In genomic region chr9:25123590-25123989, GRCm38 (mm10) we compare ENCODE assay signal across 32 mouse cellular contexts. TPM values are rescaled to one million over a fixed set of nuclear protein-coding genes. Genes with fewer than 3 reads are reported as not detected.
"Had no signal": no experiment of that assay in that cellular context is flagged by ENCODE, and none has a peak within 500 bp of the region (broad histone marks: within the 10 kb centered on the region; RNA-seq: fewer than 3 reads in every experiment).

No protein-coding gene starts in this region.

RNA-seq across cellular contexts. Expression of gene Gm10181, which starts 34.4 kb away (rescaled TPM):
- total RNA-seq: common myeloid progenitor, adult 5-6 weeks; forebrain, postnatal 0 days; gastrocnemius, adult 18-20 months; gastrocnemius, adult 2 months; gastrocnemius, adult 8-10 months; gastrocnemius, postnatal 10 days; gastrocnemius, postnatal 14 days; gastrocnemius, postnatal 25 days; gastrocnemius, postnatal 36 days; gastrocnemius, postnatal 4 days; heart, adult 18-20 months; heart, adult 2 months; heart, adult 8-10 months had no signal
- polyA plus RNA-seq: cortical plate, adult 2 months; embryonic facial prominence, embryonic 10.5 days; embryonic facial prominence, embryonic 11.5 days; embryonic facial prominence, embryonic 12.5 days; embryonic facial prominence, embryonic 13.5 days; embryonic facial prominence, embryonic 14.5 days; embryonic facial prominence, embryonic 15.5 days; erythroblast, embryonic 14.5 days; forebrain, embryonic 10.5 days; forebrain, embryonic 11.5 days; forebrain, embryonic 12.5 days; forebrain, embryonic 13.5 days; forebrain, embryonic 14.5 days; forebrain, embryonic 15.5 days; forebrain, embryonic 16.5 days; forebrain, postnatal 0 days; frontal cortex, adult 2 months; gonadal fat pad, adult 2 months; heart, adult 2 months; heart, embryonic 10.5 days; heart, embryonic 11.5 days had no signal
